Mouse (Mus musculus) spleen, embryonic (tissue): ENCODE measurements at regions not wholly inside any gene's neighbourhood (a gene's known extent, or its start where the extent isn't known, plus 50 kb on each side); places are given as distances from the start of the nearest gene placed in this dataset.

Experiments used
- CTCF ChIA-PET: fragments of 350-600 bp; sonication (Branson Sonifier 250); formaldehyde crosslinking; loops from one replicate; lab custom pipeline; 2022; lab: Charles Lee

GRCm38 (mm10) chr3:144255596-144256550 lies 50.9 kb upstream of the Lmo4 start:
- CTCF ChIA-PET: interaction anchor here (0.6 to 1.0 kb wide), 2 partner anchors 14 to 64 kb away, joined by 4 to 7 read pairs; no protein-coding TSS in a partner anchor
